Mouse (Mus musculus): ENCODE results near the gene Tagln2.

Gene Tagln2

DNA sequence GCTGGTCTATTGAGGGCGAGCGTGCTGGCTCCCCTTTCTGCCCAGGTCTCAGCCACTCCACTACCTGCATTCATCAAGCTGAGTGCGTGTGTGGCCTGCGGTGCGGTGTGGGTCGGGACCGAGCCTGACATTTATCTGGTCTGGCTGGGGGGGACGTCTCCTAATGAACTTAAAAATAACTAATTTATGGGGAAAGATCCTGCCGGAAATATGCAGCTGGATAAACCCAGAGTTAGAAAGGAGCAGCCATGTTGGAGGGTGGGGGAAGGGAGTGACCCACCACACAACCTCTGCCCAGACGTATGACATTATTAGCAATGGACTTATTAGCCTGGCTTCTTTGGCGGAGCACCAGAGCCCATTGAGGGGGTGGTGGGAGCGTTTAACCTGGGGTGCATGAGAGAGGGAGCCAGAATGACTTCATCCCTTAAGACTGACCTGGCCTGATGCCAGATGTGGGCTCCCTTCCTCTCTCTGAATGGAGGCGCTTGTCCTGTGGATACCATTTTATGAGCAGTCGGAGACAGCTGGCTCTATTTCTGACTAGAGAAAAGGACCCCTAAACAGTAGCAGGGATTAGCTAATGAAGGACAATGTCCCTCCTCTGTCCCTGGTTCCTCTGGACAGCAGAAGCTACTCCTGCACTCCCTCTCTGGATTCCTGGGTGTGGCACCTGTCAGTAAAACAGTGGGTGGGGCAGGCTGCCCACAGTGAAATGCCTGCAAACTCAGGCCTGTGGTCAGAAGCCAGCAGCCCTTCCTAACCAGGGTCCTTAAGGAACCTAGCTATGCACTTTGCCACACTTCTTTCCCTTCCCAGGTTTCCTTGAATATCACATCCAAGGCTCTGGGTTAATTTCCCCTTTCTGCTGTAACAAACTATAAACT, 3.5 kb downstream of the Tagln2 start:
- DNase-seq (ENCODE audit: low spot score in 2 of 2) = no peak

DNA sequence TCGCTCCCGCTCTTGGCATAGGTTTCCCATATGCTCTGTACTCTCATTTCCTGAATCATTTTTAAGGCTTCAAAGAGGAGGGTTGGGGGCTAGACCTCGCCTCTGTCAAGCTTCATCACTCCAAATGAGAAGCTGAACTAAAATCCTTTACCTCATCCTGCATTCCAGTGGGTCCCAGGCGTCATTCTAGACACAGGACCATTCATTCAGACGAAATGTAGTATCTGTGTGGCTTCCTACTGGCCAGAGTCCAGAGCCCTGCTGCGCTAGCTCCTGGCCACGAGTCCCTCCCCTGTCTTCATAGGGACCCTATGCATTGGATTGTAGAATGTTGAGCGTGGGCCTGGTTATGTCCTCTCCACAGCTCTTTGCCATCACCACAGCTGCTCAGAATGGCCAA, 4.9 kb downstream of the Tagln2 start:
- no peak for DNase-seq (ENCODE audit: low spot score in 2 of 2)

DNA sequence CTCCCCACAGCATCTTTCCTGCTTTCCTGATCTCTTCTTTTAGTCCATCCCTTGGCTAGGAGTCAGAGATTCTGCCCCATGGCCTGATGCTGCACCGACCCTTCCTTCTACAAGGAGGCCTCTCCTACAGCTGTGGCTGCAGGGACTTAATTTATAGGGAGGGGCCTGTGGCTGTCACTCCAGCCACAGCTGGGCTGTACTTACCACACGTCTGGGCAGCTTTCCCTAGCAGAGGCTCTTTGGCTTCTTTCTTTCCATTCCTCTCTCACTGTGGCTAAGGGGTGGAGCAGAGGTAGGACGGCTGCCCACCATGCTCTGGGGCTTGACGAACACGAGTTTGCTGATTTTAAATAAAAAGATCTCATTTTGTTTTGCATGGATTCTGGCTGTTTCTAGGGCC, 7.2 kb downstream of the Tagln2 start:
- DNase-seq (ENCODE audit: low spot score in 2 of 2) = no peak

DNA sequence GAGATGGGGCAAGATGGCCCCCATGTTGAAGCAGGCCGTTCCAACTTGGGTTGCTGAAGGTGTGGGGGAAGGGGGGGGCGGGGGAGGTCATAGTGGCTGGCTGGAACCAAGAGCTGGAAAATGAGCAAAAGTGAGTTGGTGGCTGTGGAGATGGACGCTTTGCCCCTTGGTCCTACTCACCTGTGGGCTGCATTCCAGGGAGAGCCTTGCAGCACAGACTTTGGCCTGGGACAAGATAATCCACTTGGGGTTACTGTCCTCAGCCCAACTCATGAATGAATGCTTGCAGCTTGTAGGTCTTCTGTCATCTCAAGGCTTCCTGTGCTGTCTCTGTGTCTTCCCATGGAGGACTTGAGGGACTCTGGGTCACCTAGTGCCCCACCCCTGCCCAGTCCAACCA, 7.9 kb downstream of the Tagln2 start:
- DNase-seq (ENCODE audit: low spot score in 2 of 2) = no peak

DNA sequence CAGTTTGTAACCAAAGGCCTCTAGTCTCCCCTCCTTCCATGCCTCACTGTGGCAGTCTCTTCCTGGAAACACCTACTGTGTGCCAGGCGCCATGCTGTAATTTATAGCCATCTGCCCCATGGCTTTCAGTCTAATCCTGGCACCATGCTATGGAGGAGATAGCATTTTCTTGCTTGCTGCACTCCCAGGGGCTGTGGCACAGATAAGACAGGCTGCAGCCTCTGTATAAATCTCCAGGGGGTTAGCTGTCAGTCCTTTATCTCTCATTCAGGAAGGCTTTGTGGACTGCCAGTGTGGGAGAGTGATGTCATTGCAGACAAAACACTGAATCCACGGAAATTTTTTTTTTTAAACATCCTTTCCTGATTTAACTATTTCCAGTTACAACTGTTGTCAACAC, 8.3 kb downstream of the Tagln2 start:
- DNase-seq (ENCODE audit: low spot score in 2 of 2) = no peak

DNA sequence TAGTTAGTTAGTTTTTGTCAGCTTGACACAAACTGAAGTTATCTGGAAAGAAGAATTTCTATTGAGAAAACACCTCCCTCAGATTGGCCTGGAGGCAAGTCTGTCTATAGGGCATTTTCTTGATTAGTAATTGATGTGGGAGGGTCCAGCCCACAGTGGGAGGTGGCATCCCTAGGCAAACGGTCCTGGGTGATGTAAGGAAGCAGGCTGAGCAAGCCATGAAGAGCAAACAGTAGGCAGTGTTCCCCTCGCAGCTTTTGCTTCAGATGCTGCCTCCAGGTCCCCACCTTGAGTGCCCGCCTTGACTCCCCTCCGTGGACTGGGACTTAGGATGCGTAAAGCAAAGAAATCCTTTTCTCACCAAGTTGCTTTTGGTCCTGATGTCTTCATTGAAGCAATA, 9.4 kb downstream of the Tagln2 start:
- no peak for DNase-seq (ENCODE audit: low spot score in 2 of 2)

DNA sequence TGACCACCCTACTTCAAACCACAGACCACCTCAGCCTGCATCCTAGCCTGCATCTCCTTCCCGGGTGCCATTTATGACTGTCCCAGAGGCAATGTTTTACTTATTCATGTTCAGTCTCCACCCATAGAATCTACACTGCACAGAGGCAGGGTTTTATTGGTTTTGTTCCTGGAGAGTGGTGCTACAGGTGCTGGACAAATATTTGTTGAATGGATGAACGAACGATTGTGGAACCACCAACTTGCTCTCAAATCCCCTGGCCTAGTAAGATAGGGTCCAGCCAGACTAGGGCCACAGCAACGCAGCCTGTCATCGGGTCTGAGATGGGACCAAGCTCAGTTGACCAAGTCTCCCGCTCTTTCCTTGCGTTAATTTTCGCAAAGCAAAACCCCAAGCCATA, 10.1 kb downstream of the Tagln2 start:
- no peak for DNase-seq (ENCODE audit: low spot score in 2 of 2)

DNA sequence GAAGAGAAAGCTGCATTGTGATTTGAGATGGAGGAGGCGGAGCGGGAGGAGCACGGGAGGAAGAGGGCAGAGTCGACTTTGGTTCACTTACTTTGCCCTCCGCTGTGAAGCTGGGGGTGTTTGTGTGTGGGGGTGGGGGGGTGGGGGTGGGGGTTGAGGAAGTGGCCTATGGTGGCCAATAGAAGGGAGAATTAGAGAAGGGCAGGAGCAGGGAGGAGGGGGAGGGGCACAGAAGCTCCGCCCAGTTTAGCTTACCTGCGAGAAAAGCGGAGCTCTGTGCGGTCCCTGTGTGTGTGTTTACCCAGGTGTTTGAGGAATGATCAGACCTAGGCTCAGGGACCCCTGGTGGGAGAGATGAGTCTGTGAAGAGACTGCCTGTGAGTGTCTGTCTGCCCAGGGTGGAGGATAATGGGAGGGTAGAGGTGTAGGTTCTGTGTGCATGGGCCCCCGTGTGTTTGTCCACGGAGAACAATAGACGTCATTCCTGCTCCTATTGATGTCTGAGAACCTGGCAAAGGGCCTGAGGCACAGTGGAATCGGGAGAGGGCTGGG, 10.7 kb downstream of the Tagln2 start:
- no peak for DNase-seq (ENCODE audit: low spot score in 2 of 2)

DNA sequence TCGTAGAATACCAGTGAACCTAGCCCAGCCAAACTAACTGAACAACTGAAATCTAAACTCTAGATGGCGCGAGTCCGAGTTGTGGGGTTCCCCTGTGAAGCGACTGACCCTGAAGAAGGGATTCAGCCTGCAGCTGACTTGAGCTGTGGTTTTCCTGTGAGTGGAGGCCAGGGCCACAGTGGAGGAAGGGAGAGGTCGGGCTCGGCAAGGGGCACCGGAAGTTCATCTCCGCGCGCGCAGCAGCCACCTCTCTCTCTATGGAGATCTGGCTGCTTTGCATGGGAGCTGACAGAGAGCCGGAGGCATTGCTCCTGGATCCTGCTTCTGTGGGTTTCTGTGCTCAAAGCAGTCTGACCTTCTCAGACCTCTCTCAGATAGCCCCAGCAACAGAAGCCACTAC, 13.1 kb downstream of the Tagln2 start:
- peak; percentile 85 to 87 for DNase-seq (ENCODE audit: low spot score in 2 of 2)

DNA sequence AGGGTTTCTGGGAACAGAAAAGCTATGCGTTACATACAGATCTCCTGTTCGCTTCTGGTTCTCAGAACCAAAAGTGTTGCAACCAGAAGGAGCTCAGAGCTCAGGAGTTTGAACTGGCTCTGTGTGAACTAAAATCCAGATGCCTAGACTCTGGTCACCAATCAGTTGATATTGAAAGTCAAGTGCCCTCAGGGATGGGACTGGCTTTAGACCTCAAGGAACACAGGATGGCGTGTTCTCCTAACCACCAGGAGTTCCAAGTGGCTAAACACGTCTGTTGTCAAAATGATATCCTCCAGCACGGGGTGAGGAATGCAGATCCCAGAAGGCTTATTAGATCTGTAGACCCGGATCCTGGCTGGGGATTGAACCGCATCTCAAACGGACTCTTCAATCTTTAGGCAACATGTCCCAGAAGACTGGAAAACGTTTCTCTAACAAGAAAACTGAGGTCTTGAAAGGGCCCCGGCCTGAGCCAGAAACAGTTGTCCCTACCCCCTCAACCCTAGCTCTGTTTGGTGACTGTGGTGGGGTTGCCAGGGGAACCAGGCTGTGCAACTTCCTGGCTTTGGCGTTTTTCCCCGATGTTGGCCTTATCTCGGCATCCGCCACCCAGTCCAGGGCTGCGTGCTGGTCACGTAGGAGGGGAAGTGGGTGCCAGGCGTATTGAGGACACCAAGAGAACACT, 13.8 kb downstream of the Tagln2 start:
- peak; percentile 82 to 83 for DNase-seq (ENCODE audit: low spot score in 2 of 2)

DNA sequence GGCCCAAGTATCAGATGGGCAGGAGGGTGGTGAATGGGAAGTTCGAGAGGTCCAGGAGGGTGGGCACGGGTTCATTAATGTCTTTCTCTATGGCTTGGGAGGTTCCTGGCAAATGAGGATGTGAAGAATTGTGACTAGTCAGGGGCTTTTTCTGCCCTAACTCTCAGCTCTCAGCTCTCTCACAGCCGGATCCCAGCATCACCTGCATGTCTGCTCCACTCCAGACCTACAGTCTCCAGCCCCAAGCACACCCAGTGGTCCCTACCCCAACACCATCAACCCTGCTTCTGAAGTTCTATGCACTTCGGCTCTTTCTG, 14.3 kb downstream of the Tagln2 start:
- no peak for DNase-seq (ENCODE audit: low spot score in 2 of 2)

DNA sequence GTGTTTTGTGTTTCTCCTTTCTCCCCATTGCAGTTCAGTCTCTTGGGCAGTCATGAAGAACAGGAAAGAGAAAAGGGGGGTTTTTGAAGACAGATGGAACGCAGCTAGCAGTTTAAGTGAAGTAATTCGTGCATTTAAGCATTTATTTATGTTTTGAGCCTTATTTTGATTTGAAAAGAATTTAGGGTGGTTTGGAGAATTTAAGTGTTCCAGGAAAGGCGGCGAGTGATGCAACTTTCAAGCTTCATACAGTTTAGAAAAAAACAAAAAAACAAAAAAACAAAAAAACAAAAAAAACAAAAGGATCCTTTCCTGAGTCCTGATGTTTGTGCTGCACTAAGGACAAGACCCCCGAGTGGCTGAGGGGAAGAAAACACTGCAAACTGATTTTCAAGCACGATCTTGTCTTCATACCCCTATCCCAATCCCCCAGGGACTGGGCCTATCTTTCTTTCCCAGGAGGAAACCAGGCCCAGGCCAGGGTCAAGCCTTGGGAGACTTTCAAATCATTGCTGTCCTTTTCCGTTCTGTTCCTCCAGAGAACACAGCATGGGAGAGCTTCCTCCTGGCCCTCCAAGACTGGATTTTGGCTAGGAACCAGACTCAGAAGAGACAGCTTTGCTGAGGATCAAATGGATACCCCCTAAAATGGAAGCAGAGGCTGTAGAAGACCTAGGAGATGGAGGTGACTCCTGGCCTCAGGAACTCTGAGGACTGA, 14.9 kb downstream of the Tagln2 start:
- DNase-seq (ENCODE audit: low spot score in 2 of 2) = no peak

DNA sequence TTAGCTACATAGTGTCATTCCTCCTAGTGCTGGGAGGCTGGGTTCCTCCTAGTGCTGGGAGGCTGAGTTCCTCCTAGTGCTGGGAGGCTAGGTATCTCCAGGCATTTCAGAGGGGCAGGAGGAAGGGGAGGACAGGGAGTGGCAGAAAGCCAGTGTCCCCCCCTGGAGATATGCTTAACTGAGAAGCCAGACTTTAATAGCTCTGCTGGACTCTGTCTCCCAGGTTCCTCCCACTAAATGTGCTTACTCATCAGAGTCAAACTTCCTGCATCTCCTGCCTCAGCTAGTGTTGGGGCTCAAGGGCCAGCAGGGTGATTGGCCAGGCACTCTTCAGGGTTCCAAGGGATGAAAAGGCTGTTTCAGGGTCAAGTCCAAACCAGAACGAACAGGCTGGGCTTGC, 15.5 kb downstream of the Tagln2 start:
- DNase-seq (ENCODE audit: low spot score in 2 of 2) = no peak

DNA sequence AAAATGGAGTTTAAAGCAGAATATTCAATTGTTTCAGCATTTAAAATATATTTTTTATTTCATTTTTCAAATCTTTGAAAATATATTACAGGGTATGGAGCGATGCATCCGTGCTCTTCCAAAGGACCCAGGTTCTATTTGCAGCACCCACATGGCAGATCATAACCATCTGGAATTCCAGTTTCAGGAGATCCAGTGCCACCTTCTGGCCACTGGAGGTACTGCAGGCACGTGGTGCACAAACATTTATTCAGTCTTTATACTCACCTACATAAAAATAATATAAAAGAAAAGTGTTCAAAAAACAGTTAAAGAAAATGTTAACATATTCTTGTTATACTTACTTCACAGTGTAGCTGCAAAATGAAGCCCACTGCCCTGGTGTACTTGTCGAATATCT, 18.2 kb downstream of the Tagln2 start:
- no peak for DNase-seq (ENCODE audit: low spot score in 2 of 2)

DNA sequence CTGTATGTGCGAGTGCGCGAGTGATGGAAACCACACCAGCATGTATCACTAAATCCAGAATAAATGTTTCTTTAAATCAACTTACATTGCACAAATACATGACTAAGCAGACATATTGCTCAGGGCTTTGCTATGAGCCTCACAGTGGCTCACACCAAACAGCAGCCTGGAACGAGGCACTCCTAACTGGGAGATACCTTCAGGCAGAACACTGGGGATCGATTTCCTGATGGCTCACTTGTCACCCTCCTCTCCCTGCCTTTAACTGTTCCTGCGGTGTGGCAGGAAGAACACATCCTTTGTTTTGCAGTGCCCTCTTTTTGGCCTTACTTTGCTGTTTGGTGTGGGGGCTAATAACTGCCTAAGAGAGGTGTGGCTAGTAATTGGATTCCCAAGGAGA, 19.8 kb downstream of the Tagln2 start:
- no peak for DNase-seq (ENCODE audit: low spot score in 2 of 2)

DNA sequence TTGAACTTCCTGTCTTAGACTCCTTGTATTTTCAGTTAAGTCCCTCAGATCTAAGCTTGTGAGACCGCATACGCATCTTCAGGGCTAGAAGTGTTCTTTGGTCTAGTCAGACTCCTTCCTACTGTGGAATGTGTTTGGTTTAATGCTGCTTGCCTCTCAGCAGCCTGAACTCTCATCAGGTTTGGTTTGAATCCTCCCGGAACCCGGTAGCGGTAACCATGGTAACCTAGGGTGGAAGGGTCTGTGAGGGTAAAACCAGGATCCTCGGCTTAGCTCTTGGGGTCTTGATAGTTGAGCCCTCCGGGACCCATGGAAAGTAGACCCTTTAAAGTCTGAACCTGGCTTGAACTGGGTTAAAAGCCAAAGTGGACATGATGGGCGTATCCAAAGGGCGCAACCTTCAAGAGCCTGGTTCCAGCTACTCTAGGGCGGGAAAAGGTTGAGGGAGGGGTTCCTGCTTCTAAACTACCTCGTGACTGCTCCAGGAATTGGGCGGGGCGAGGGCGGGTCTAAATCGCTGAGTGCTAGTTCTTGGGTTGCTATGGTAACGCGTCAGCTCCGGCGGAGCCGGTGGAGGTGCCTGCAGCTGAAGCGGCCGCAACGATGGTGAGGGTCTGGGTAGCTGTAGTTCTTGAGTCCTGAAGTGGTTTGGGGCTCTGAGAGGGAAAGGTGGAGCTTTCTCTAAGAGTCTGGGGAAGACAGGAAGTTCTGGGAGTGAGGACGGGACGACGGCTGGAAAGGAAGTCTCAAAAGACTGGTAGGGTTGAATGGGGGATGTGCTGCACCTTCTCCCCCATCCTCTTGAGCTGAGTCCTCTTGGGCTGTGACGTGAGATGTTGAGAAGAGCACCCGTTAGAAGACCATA, 21.0 kb downstream of the Tagln2 start, which contains the start of gene Cfap45:
Gene Cfap45, plus strand, starts transcription at position 226 of the 865 bp plus-strand sequence.
- DNase-seq (ENCODE audit: low spot score in 2 of 2) = peak; percentile 77 to 82

DNA sequence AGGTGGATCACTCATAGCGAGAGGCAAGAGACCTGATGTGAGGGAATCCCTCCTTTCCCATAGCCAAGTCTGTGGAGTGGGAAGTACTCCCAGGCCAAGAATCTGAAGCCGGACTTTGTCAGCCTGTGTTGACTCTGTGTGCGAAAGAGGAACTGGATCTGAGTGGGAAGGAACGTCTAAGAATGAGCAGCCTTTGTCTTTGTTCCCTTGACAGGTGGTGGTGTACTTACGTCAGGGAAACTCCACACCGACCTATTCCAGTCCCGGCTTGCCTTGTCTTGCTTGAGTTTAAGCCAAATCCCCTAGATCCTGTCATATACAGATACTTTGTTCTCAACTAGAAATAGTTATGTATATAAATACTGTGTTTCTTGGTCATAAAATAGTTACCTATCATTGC, 22.7 kb downstream of the Tagln2 start:
- DNase-seq (ENCODE audit: low spot score in 2 of 2) = peak; percentile 39 to 42

DNA sequence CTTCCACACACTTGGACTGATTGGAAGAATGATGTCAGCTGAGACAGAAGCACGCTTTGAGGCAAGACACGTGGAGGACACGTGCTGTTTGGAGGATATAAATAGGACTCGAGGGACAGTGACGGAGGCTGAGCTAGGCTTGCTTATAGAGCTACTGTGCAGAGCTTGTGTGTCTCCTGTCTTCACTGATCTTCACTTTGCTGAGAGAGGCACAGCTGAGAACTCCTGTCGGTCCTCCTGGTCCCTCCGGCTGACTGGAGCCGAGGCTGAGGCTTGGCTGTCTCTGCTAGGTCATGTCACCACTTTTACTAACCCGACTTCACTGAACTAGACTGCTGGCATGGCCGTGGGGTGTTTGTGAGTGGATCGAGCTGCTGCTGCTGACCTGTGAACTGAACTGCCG, 23.9 kb downstream of the Tagln2 start:
- DNase-seq (ENCODE audit: low spot score in 2 of 2) = no peak

DNA sequence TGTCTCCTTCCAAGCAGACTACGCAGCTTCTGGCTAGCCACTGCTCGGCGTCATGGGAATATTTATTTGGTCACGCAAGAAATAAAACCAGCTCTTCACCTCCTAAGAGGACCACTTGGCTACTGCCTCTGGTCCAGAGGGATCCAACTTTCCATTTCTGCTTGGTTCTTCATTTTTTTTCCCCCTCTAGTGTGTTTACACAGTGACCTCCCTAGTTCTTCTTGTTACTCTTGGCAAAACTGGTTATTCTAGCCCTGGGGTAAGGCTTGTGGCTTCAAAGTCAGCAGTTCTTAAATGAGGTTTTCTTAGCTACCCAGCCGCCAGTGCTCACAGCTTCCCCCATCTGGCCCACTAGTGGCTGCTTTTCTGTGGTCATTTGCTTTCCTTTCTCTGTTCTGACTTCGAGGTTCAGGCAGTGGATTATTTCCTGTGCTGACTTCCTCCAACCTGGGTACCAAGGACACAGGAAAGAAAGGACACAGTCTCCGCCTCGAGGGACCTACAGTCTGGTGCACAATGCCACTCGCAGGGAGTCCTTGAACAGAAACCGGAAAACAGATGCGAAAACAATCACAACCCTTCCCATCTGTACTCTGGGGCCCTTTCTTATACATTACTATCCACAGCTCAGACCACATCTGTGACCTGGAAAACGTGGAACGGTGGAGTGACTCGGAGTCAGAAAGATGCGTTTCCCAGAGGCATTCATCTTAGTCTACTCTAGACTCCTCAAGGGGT, 25.3 kb downstream of the Tagln2 start:
- peak; percentile 51 to 56 for DNase-seq (ENCODE audit: low spot score in 2 of 2)

DNA sequence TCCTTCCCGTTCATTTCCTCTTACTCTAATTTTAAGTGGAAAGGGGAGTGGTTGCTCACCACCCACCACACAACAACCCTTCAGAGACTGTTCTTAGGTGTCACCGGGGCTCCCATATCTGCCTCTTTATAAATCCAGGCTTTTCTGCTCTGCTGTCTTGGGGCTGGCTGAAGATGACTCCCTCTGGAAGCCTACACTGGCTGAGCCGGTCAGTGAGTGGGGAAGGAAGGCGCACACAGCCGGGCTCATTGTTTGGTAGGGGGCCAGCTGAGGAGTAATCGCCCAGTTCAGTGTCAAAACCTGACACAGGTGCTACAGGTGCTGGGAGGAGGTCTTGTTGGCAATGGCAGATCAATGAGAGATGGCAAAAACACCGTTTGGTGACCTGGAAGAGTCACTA, 26.1 kb downstream of the Tagln2 start:
- DNase-seq (ENCODE audit: low spot score in 2 of 2) = no peak

Data from spleen, postnatal 36 days (tissue).